Mouse (Mus musculus) thymus, postnatal 25 days (tissue): ENCODE data around the gene AK157302.
"Not testable (repeated sequence)": the region's sequence is repeated elsewhere in the genome, so short reads cannot be mapped to it uniquely, and the experiment has no call there.

Source experiments
- DNase-seq: peaks from one replicate; pipeline ENCODE4 v3.0.0; 2022

AK157302 gene

GRCm38 (mm10) chr13:21495080-21495479, at the start of gene AK157302:
Gene AK157302 (plus strand): TSS chr13:21495223.
- no peak for DNase-seq

GRCm38 (mm10) chr13:21446796-21447195, 48.2 kb upstream of the AK157302 start:
- no peak for DNase-seq

GRCm38 (mm10) chr13:21447856-21448614, 47.0 kb upstream of the AK157302 start:
- DNase-seq: no peak

DNA sequence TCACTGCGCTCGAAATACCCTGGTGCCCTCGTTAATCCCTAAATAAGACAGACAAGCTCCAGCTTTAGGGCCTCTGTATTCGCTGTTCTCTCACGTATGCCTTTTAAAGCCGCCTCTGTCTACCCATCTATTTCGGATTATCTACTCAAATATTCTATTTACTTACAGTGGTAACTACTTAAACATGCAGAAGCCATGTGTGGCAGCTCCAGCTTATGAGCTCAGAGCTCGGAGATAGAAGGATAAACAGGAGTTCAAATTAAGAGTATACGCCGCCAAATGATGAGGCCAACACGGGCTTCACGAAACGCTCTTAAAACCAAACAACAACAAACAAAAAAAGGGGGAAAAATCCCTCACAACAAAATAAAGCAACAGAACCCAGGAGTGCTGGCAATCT, 42.0 kb upstream of the AK157302 start:
- no peak for DNase-seq

DNA sequence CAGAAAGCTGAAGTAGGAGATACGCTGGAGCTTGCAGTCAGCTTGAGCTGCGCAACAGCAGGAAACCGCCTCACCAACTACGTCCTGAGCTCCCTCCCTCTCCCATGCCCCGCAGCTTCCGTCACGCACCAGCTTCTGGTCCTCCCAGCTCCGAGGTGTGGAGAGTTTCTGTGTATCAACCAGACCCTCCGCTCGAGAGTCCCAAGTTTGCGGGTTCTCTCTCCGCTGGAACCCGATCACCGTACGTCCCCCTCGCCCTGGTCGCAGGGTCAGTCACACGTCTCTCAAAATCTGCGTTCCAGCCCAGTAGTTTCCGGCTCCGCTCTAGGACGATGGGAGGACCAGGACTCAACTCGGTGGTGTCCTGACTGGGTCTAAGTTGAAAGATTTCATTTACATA, 41.6 kb upstream of the AK157302 start, which contains the start of gene Zscan26:
Gene Zscan26 (minus strand): TSS at position 282 of the 400 bp plus-strand sequence.
- peak; percentile 71 for DNase-seq

DNA sequence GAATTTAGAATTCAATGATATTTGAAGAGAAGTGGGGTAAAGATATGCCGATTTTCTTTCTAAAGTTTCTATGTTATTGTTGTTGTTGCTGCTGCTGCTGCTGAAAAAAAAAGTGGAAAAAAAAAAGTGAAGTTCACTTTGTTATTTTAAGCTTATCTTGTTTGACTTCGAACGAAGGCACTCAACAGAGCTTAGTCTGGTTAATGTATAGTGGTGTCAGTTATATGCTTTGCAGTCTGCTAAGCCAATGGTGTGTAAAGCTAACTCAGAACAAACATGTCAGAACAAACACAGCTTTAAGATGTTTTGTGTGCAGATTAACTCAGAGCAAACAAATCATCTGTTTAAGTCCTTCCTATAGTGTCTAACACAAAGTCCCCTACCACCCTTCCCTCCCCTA, 40.9 kb upstream of the AK157302 start:
- DNase-seq: no peak

DNA sequence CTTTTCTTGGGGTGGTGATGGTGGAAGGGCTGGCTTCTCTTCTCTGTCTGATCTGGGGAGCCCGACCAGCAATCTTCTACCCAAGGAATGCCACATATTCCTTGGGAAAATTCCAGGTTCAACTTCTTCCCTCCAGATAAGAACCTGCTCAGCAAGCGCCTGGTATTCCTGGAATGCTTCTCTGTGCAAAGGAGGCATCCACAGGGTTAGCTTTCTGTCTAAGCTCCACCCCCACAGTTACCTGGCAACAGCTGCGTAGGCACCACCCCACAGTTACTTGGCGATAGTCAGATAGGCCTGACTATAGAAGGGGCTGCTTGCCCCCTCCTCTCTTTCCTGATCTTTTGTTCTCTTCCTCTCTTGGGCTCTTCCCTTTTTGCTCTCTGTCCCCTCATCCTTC, 38.7 kb upstream of the AK157302 start:
- no peak for DNase-seq

GRCm38 (mm10) chr13:21462516-21462915, 32.5 kb upstream of the AK157302 start:
- not testable (repeated sequence) for DNase-seq

- no peak for DNase-seq
Measured at GRCm38 (mm10) chr13:21467336-21467735, 27.7 kb upstream of the AK157302 start.

GRCm38 (mm10) chr13:21468061-21469019, 26.7 kb upstream of the AK157302 start, which contains the start of gene Nkapl:
Gene Nkapl (minus strand): TSS chr13:21468509.
- DNase-seq: peak; percentile 39

GRCm38 (mm10) chr13:21469097-21469496, 25.9 kb upstream of the AK157302 start:
- DNase-seq: no peak

DNA sequence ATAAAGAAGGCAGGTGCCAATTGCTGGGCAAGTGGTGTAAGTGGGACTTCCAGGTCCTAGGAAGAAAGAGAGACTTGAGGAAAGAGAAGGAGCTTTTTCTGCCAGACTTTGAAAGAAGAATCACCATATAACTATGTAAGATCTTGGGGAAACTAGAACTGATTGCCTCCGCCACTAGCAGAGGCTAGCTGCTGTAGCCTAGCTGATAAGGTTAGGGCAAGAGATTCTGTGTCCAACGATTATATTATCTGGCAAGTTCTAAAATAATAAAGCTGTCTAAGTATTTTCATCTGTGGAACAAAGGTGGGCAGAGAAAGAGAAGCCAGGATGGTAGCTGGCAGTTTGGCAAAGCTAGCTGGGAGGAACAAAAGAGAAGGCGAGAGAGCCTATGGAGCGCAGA, 22.6 kb upstream of the AK157302 start:
- no peak for DNase-seq

- peak; percentile 11 for DNase-seq
Measured at GRCm38 (mm10) chr13:21478759-21479670, 16.0 kb upstream of the AK157302 start, which contains the start of the genes Zkscan4 and Gm10065. Gene Zkscan4 (plus strand): TSS chr13:21478907. Gene Gm10065 (minus strand): TSS chr13:21479441.

DNA sequence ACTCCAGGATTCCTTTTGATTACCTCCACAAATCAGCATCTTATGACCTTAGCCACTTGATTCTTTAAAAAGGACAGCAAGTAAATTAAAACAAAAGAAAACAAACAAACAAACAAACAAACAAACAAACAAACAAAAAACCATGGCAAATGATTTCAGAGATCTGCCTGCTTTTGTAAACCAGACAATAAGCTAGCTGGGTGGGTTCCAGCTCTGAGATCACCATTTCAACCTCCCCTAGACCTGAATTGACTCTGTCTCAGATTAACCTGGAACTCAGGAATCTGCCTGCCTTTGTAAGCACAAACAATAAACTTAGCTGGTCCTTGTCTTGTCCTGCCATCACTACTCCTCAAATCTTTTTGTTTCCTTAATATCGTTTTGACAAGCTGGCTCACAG, 8.1 kb upstream of the AK157302 start:
- no peak for DNase-seq

- no peak for DNase-seq
Measured at GRCm38 (mm10) chr13:21492847-21493246, 2.2 kb upstream of the AK157302 start.

DNA sequence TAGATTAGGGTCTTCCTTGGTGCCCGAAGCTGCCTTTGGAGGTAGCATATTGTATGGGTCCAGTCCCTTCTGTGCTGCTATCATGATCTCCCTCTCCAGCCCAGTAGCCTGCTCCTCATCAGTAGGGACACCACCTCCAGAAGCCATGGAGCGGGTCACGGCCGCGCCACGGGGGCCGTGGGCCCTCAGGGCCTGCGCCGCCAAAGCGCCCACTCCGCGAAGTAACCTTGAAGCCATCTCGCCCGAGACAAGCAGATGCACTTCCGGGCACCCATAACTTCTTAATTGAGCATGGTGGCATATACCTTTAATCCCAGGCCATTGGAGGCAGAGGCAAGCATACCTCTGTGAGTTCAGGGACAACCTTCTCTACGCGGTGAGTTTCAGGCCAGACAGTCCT, 6.2 kb downstream of the AK157302 start, which contains the start of gene Gm11273:
Gene Gm11273 (minus strand): TSS at position 237 of the 400 bp plus-strand sequence.
- not testable (repeated sequence) for DNase-seq

DNA sequence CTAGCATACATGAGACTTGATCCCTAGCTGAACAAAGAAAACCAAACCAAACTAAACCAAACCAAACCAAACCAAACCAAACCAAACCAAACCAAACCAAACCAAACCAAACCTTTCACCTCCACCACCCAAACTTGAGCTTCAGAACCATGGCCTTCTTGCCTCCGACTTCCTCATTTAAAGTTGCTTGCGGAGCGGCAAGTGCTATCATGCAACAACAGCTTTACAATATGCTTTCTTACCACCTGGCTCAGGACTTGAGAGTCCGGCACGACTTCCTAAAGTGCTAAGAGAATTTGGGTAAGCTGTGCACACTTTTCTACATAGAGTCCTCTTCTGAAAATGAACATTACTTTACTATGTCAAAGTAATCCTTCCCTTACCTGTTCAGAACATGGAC, 7.3 kb downstream of the AK157302 start:
- no peak for DNase-seq

DNA sequence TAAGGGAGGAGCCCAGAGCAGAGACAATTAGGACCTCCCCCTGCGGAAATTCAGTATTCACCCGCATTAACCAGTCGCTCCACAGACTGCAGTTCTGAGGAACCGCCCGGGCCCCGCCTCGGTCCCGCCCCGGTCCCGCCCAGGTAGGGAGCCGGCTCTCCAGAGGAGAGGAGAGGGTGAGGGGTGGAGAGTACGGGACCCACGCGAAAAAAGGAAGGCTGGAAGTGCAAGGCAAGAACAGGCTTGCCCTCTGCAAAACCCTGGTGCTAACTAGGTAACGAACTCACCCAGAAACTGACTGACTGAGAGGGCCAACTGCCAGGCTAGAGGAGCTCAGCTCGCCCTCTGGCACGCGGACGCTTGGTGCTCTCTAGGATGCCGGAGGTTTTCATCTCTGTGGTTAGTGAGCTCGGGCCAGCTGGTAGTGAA, 11.2 kb downstream of the AK157302 start:
- DNase-seq: peak; percentile 77

DNA sequence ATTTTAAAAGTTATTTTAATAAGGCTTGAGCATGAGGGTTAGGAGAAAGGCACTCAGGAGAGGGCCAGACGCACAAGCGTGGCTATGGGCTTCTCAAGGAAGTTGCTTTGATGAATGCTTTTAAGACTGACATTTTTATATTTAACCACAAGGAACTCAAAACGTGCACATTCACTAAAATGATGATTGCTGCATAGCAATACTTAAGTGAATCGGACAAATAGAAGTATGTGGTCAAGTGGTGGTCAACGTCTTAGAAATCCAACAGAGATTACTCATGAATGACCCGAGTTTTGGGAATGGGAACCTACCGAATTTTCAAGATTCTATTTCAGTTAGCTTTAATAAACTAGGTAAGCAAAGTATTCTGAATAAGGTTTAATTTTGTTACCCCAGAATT, 35.1 kb downstream of the AK157302 start:
- DNase-seq: no peak

DNA sequence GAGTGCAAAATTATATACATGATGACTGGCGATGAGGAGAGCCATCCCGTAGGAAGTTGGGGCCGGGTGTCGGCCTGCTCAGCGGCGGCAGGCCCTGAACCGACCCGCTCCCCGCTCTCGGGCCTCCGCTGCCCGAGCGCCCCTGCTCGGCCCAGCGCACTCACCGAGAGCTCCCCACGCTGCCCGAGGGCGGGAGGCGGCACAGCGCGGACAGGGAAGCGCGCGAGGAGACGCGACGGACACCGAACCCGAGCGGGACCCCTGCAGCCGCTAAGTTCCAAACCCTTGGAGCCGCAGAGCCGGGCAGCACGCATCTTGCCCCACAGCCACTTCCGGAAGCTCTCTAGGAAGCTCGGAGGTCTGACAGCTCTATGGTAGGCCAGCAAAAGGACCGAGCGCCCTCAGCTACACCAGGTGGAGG, 35.8 kb downstream of the AK157302 start, which contains the start of gene Zkscan8:
Gene Zkscan8 (minus strand): TSS at position 340 of the 421 bp plus-strand sequence.
- DNase-seq: peak; percentile 91

DNA sequence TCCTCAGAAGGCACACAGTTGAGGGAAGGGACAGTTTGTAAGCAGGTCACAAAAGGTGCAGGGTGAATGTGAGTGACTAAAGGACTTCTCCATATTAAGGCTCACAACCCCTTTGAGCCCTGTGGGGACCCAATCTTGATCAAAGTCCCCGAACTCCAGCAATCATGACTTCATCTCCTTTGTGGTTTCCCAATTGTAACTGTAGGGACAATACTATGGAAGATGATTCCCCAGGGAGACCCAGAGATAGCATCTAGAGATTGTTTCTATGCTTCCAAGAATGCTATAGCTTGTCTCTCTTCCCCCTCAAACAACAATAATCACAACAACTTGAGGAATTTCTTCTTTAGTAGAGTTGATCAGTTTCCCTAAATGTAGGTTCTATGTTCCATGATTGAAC, 47.7 kb downstream of the AK157302 start, which contains the start of gene Olfr1366:
Gene Olfr1366 (minus strand): TSS at position 101 of the 400 bp plus-strand sequence.
- DNase-seq: no peak
